Mouse (Mus musculus): Measurements from ENCODE around the gene Il24.

Gene Il24

GRCm38 (mm10) chr1:130887354-130887753 is at the start of gene Il24:
TSS of gene Il24 (minus strand) at chr1:130887454.
- no peak for DNase-seq (ENCODE audit: low read depth, low spot score)

DNA sequence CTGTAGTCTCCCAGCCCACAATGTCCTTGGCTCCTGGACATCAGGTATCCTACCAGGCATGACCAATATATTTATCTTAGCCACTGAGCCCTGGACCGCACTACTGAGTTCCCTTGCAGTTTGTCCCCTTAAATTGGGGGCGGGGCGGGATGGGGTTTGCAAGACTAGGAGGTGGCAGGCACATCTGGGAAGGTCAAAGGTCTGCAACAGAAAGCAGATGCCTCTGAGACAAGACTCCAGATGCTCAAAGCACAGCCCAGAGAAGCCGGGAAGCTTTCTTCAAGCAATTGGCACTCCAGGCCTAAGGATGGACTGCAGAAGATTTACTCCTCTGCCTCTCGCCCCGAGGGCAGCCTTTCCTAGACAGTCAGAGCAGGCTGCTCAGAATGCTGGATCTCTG is 49.1 kb upstream of the Il24 start:
- no peak for DNase-seq (ENCODE audit: low read depth, low spot score)

- no peak for DNase-seq (ENCODE audit: low read depth, low spot score)
Measured at GRCm38 (mm10) chr1:130926484-130926883, 39.2 kb upstream of the Il24 start.

DNA sequence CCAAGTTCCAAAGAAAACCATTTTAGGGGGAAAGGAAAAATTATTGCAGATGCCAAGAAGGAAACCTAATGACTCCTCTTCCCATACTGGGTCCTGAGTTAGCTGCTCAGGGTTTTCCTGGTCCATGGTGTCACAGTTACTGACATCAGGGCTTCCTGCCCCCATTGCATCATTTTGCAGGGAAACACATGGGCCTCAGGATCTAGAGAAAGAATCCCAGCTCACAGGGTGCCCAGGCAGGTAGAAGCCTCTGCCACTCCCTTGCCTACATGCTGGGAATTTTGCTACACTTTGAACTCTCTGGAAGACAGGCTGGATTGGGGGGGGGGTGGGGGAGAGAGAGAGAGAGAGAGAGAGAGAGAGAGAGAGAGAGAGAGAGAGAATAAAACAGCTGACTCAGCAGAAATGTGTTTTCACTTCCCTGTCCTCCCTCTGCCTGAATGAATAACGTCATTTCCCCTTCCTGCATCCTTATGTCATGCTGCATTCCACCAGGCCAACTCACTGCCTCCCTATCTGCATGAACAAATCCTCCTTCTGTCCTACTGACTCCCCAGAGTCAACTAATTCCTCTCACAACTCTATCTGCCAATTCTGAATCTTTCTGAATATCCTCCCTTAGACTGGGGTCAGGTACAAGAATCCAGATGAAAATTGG is 31.2 kb upstream of the Il24 start:
- DNase-seq (ENCODE audit: low read depth, low spot score) = no peak

DNA sequence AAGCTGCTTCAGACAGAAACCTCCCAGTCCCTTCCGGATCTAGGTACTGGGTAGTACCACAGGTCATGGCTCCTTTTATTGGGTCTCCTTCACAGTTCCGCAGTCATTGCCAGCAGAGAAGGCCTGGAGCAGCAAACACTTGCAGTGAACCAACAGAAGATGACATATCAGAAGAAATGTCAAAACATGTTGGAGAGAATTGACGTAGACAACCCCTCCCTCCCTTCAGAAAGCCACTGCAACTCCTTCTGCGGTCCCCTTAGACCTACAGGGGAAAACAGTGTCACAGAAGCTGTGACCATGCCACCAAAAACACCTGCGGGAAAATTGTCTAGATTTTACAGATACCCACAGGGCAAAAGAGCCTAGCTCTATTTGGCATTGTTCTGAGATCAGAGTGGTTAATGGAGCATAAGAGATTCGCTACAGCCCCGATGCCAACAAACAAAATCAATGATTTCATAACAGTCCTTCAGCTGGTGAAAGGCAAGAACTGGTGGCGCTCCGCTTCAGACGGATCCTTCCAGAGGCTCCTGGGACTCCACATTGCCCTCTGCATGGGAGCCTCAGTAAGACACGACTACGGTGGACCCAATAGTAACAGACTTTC is 24.3 kb upstream of the Il24 start, which contains the start of gene Il20:
TSS of gene Il20 (minus strand) at position 51 of the 610 bp plus-strand sequence.
- DNase-seq (ENCODE audit: low read depth, low spot score) = no peak

DNA sequence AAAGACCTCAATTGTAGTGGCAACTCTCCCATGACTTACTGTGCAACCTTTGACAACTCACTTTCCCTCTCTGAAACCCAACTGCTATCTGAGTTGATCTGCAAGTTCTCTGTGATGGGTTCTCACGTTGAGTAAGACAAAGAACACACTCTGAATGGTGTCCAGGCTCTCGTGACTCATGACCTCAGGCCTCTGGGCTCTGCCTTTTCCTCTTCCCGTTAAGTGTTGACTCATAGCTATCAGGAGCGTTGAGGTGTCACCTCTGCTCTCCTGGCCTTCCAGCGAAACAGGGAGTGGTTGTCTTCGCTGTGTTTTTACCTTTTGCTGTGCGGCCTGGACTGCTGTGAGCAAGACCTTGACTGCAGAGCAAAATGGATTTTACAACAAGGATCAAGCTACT is 15.3 kb upstream of the Il24 start:
- DNase-seq (ENCODE audit: low read depth, low spot score) = no peak

GRCm38 (mm10) chr1:130894468-130894867 is 7.2 kb upstream of the Il24 start:
- DNase-seq (ENCODE audit: low read depth, low spot score) = no peak

- DNase-seq (ENCODE audit: low read depth, low spot score) = no peak
Measured at GRCm38 (mm10) chr1:130893329-130894040, 6.2 kb upstream of the Il24 start.

- no peak for DNase-seq (ENCODE audit: low read depth, low spot score)
Measured at GRCm38 (mm10) chr1:130892446-130892845, 5.2 kb upstream of the Il24 start.

GRCm38 (mm10) chr1:130883146-130883545 is 4.1 kb downstream of the Il24 start:
- DNase-seq (ENCODE audit: low read depth, low spot score) = no peak

- no peak for DNase-seq (ENCODE audit: low read depth, low spot score)
Measured at GRCm38 (mm10) chr1:130879927-130880326, 7.3 kb downstream of the Il24 start.

GRCm38 (mm10) chr1:130877889-130878614 is 9.2 kb downstream of the Il24 start:
- no peak for DNase-seq (ENCODE audit: low read depth, low spot score)

GRCm38 (mm10) chr1:130876931-130877509 is 10.2 kb downstream of the Il24 start:
- DNase-seq (ENCODE audit: low read depth, low spot score) = peak; percentile 67

DNA sequence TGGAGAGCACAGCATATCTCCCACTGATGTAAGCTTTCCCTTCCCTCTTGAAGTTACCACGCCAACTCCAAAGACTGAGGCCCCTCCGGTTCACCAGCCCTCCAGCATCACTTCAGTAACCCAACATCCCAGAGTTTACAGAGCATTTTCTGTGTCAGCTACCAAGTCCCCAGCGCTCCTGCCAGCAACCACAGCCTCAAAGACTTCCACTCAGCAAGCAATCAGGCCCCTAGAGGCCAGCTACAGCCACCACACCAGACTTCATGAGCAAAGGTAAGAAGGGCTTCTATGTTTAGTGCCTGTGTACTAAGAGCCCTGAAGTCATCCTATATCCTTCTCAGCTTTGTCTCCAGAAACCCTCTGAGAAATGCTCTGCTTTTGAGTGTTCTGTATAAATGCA is 11.3 kb downstream of the Il24 start:
- DNase-seq (ENCODE audit: low read depth, low spot score) = no peak

- DNase-seq (ENCODE audit: low read depth, low spot score) = peak; percentile 38
Measured at GRCm38 (mm10) chr1:130875139-130875538, 12.1 kb downstream of the Il24 start.

GRCm38 (mm10) chr1:130872912-130873311 is 14.3 kb downstream of the Il24 start:
- DNase-seq (ENCODE audit: low read depth, low spot score) = no peak

DNA sequence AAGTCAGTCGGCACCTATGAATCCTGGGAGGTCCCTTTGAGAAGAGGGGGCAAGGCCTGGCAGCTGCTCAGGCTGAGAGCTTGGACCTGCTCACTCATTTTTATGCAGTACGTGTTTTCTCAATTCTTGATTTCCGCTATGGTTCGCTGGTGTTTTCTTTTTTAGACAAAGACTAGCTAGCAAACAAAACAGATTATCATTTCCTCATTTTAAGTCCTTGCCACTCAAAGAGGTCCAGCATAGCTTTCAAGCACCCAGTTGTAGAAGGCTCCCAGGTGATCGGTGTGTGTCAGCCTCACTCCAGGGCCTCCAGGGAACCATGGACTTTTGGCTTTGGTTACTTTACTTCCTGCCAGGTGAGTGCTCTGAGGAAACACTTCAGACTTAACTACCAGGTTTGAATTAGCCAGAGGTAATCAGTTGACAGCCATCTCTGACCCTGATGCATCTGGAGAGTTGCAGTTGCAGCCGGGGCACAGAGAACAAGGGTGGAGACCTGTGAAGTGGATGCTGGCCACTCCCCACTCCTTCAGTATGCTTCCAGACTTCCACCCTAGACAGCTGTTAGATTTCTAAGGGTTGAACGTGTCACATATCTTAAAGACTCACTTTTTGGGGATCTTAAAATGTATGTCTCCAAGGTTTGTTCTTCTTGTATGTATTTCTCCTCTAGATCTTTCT is 21.6 kb downstream of the Il24 start, which contains the start of gene Fcmr:
TSS of gene Fcmr (plus strand) at position 129 of the 681 bp plus-strand sequence.
- no peak for DNase-seq (ENCODE audit: low read depth, low spot score)

- no peak for DNase-seq (ENCODE audit: low read depth, low spot score)
Measured at GRCm38 (mm10) chr1:130864741-130865140, 22.5 kb downstream of the Il24 start.

DNA sequence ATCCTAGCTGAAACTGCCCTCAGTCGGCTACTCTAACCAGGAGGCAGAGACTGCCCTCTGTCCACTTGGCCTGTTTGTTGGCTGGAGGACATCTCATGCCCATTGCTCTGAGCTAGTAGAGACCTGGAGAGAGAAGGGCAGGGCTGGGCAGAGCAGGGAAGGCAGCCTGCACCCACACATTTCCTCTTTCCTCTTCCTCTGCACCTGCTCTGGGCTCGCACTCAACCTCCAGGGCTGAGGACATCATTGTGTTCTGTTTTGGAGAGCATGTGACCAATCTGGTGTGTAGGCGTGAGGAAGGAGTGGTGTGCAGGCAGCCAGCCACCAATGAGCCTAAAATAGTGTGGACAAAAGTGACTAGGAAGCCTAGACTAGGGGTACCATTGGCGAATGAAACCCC is 23.0 kb downstream of the Il24 start:
- no peak for DNase-seq (ENCODE audit: low read depth, low spot score)

DNA sequence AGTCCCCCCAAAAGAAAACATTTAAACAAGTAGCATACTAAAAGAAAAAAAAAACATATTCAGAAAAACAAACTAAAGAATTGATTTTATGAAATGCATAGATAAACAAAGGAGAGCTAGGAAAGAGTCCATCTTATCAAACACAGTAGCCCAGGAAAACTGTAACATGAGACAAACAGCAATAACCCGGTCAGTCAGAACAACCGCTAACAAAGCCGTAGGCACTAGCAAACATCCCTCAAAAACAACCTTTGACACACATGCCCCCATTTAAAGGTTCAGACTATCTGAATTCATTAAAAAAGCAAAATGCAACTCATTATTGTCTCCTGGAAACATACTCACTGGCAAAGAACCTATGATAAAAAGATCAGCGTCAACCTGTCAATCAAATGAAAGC is 29.8 kb downstream of the Il24 start:
- DNase-seq (ENCODE audit: low read depth, low spot score) = no peak

- no peak for DNase-seq (ENCODE audit: low read depth, low spot score)
Measured at GRCm38 (mm10) chr1:130855723-130856122, 31.5 kb downstream of the Il24 start.
